Mouse (Mus musculus): ENCODE measurements at regions not wholly inside any gene's neighbourhood (a gene's known extent, or its start where the extent isn't known, plus 50 kb on each side); places are given as distances from the start of the nearest gene placed in this dataset.
A peak's percentile ranks its signal among the peaks of the same experiment; 100 is the strongest.

- no peak for TF ChIP-seq FLI1 (IDR thresholded peaks at IDR 0.05; ENCODE audit: low read length)
- no peak for TF ChIP-seq GATA1 (IDR thresholded peaks at IDR 0.05; ENCODE audit: borderline replicate concordance, low read length)
- peaks cover 42% of the 10 kb centered on the region for H3K36me3 ChIP-seq (replicated peaks; ENCODE audit: low read length)
These were observed 198.7 kb downstream of the Ipo11 start for GRCm38 (mm10) chr13:106738011-106738410.

GRCm38 (mm10) chr13:106734323-106734722, 202.4 kb downstream of the Ipo11 start:
- peaks cover 36% of the 10 kb centered on the region for H3K36me3 ChIP-seq (replicated peaks; ENCODE audit: low read length)
- H3K4me1 ChIP-seq = peaks cover 49% of the 10 kb centered on the region
- H3K4me3 ChIP-seq (replicated peaks) = no peak overlapping the region
- H3K27me3 ChIP-seq (replicated peaks) = no peaks in the 10 kb centered on the region
- no peak for TF ChIP-seq GATA1 (IDR thresholded peaks at IDR 0.05; ENCODE audit: borderline replicate concordance, low read length)
- no peak for TF ChIP-seq FLI1 (IDR thresholded peaks at IDR 0.05; ENCODE audit: low read length)
- peaks cover 12% of the 10 kb centered on the region; the same call in 1 of the 2 replicates for H3K9me3 ChIP-seq

More at GRCm38 (mm10) chr13:106738011-106738410, 198.7 kb downstream of the Ipo11 start:
- H3K4me3 ChIP-seq (replicated peaks) = no peak overlapping the region
- peaks cover 13% of the 10 kb centered on the region; the same call in 1 of the 2 replicates for H3K9me3 ChIP-seq
- H3K4me1 ChIP-seq = peaks cover 51% of the 10 kb centered on the region
- H3K27me3 ChIP-seq (replicated peaks) = no peaks in the 10 kb centered on the region

DNA sequence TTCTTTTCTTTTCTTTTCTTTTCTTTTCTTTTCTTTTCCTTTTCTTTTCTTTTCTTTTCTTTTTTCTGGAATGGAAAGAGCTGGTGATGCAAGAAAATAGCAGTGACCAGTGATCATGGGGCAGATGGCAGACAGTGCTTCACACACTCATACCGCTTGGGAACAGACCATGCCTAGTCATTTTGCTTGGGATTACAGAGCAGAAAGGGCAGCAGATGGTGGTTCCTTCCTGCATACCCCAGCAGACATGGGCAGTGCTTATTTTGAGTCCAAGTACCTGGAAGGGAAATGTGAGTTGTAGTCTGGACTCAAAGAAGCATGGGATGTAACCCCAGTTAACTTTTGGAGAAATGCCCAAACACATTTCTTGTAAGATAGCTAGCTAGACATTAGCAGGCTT, 203.9 kb downstream of the Ipo11 start:
- peaks cover 35% of the 10 kb centered on the region for H3K4me1 ChIP-seq
- peaks cover 23% of the 10 kb centered on the region for H3K36me3 ChIP-seq (replicated peaks; ENCODE audit: low read length)
- TF ChIP-seq FLI1 (IDR thresholded peaks at IDR 0.05; ENCODE audit: low read length) (no peak), GATA1 (IDR thresholded peaks at IDR 0.05; ENCODE audit: borderline replicate concordance, low read length) (no peak)
- no peak overlapping the region for H3K4me3 ChIP-seq (replicated peaks)
- H3K27me3 ChIP-seq (replicated peaks) = no peaks in the 10 kb centered on the region
- H3K9me3 ChIP-seq = peaks cover 6% of the 10 kb centered on the region; the same call in 1 of the 2 replicates

- Histone ChIP-seq H3K4me3 (replicated peaks) (no peak overlapping the region), H3K36me3 (replicated peaks; ENCODE audit: low read length) (peaks cover 4% of the 10 kb centered on the region), H3K4me1 (peaks cover 4% of the 10 kb centered on the region), H3K9me3 (peaks cover 4% of the 10 kb centered on the region; the same call in 1 of the 2 replicates), H3K27me3 (replicated peaks) (peaks cover 2% of the 10 kb centered on the region)
- TF ChIP-seq FLI1 (IDR thresholded peaks at IDR 0.05; ENCODE audit: low read length) = no peak
- TF ChIP-seq GATA1 (IDR thresholded peaks at IDR 0.05; ENCODE audit: borderline replicate concordance, low read length) = no peak
These were observed 213.4 kb downstream of the Ipo11 start for GRCm38 (mm10) chr13:106723315-106723714.

DNA sequence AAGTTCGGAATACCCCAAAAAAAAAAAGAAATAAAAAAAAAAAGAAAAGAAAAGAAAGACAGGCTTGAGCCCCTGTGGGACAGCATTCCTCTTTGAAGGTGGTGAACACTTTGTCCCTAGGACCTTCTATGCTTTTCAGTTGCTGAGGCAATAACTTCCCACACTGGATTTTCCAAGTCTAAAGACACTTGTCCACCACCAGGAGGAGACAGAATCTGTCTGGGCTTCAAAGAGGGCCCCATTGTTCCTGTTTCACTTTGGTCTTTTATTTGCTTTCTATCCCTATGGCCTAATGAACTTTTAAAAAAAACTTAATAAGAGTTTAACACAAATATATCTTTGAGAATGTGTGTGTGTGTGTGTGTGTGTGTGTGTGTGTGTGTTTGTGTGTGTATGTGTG, 215.6 kb downstream of the Ipo11 start:
- Histone ChIP-seq H3K9me3 (peaks cover 4% of the 10 kb centered on the region; the same call in 1 of the 2 replicates), H3K4me3 (replicated peaks) (no peak overlapping the region), H3K36me3 (replicated peaks; ENCODE audit: low read length) (peaks cover 4% of the 10 kb centered on the region), H3K27me3 (replicated peaks) (no peaks in the 10 kb centered on the region), H3K4me1 (peaks cover 23% of the 10 kb centered on the region)
- TF ChIP-seq FLI1 (IDR thresholded peaks at IDR 0.05; ENCODE audit: low read length) (no peak), GATA1 (IDR thresholded peaks at IDR 0.05; ENCODE audit: borderline replicate concordance, low read length) (no peak)

GRCm38 (mm10) chr13:106715771-106716170, 221.0 kb downstream of the Ipo11 start:
- Histone ChIP-seq H3K27me3 (replicated peaks) (no peaks in the 10 kb centered on the region), H3K36me3 (replicated peaks; ENCODE audit: low read length) (no peaks in the 10 kb centered on the region), H3K4me1 (peaks cover 53% of the 10 kb centered on the region), H3K4me3 (replicated peaks) (no peak overlapping the region), H3K9me3 (no peaks in the 10 kb centered on the region)
- TF ChIP-seq FLI1 (IDR thresholded peaks at IDR 0.05; ENCODE audit: low read length) = no peak
- TF ChIP-seq GATA1 (IDR thresholded peaks at IDR 0.05; ENCODE audit: borderline replicate concordance, low read length) = no peak

- Histone ChIP-seq H3K36me3 (replicated peaks; ENCODE audit: low read length) (no peaks in the 10 kb centered on the region), H3K4me1 (peaks cover 58% of the 10 kb centered on the region), H3K9me3 (no peaks in the 10 kb centered on the region), H3K4me3 (replicated peaks) (no peak overlapping the region), H3K27me3 (replicated peaks) (no peaks in the 10 kb centered on the region)
- TF ChIP-seq FLI1 (IDR thresholded peaks at IDR 0.05; ENCODE audit: low read length) (no peak), GATA1 (IDR thresholded peaks at IDR 0.05; ENCODE audit: borderline replicate concordance, low read length) (no peak)
These were observed 221.5 kb downstream of the Ipo11 start for GRCm38 (mm10) chr13:106715234-106715633.

- H3K9me3 ChIP-seq = 0 out of 2 replicates have a peak, but pooled peaks cover 4% of the 10 kb centered on the region
- no peaks in the 10 kb centered on the region for H3K36me3 ChIP-seq (replicated peaks; ENCODE audit: low read length)
- H3K4me3 ChIP-seq (replicated peaks) = peak overlapping the region; percentile 64
- TF ChIP-seq GATA1 (IDR thresholded peaks at IDR 0.05; ENCODE audit: borderline replicate concordance, low read length) (no peak), FLI1 (IDR thresholded peaks at IDR 0.05; ENCODE audit: low read length) (no peak)
- no peaks in the 10 kb centered on the region for H3K27me3 ChIP-seq (replicated peaks)
- peaks cover 49% of the 10 kb centered on the region for H3K4me1 ChIP-seq
These were observed 226.2 kb downstream of the Ipo11 start for GRCm38 (mm10) chr13:106710580-106710979.

GRCm38 (mm10) chr13:106700376-106700775, 236.4 kb downstream of the Ipo11 start:
- peaks cover 20% of the 10 kb centered on the region for H3K36me3 ChIP-seq (replicated peaks; ENCODE audit: low read length)
- peaks cover 19% of the 10 kb centered on the region for H3K4me1 ChIP-seq

DNA sequence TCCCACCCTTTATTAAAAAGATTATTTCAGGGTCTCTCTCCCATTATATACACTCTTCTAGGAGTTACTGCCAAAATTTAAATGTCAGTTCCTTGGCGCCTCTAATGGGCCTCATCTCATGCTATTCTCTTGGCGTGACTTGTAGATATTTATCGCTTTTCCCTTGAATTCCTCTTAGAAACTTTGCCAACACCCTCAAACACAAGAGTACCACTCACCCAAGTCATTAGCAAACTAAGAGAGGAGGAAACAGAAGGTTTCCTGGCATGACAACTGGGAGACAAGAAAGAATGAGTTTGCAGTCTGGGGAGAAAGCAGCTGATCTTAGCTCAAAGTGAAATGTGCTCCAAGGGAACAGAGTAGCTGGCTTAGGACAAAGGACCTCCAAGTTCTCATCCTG, 236.8 kb downstream of the Ipo11 start:
- Histone ChIP-seq H3K4me3 (replicated peaks) (peak overlapping the region; percentile 42), H3K4me1 (peaks cover 19% of the 10 kb centered on the region), H3K9me3 (peaks cover 13% of the 10 kb centered on the region; the same call in 1 of the 2 replicates), H3K27me3 (replicated peaks) (no peaks in the 10 kb centered on the region), H3K36me3 (replicated peaks; ENCODE audit: low read length) (peaks cover 20% of the 10 kb centered on the region)
- TF ChIP-seq GATA1 (IDR thresholded peaks at IDR 0.05; ENCODE audit: borderline replicate concordance, low read length) (no peak), FLI1 (IDR thresholded peaks at IDR 0.05; ENCODE audit: low read length) (no peak)

More at GRCm38 (mm10) chr13:106700376-106700775, 236.4 kb downstream of the Ipo11 start:
- Histone ChIP-seq H3K27me3 (replicated peaks) (no peaks in the 10 kb centered on the region), H3K4me3 (replicated peaks) (peak overlapping the region; percentile 80), H3K9me3 (peaks cover 13% of the 10 kb centered on the region; the same call in 1 of the 2 replicates)
- no peak for TF ChIP-seq FLI1 (IDR thresholded peaks at IDR 0.05; ENCODE audit: low read length)
- TF ChIP-seq GATA1 (IDR thresholded peaks at IDR 0.05; ENCODE audit: borderline replicate concordance, low read length) = no peak

All from megakaryocyte, embryonic 14.5 days (primary cell).